Mouse (Mus musculus): Measurements from ENCODE around the gene Abcd3. TPM values are rescaled to one million over a fixed set of nuclear protein-coding genes. Genes with fewer than 3 reads are reported as not detected.
A peak's percentile ranks its signal among the peaks of the same experiment; 100 is the strongest.

Gene Abcd3
- polyA plus RNA-seq, 1 experiment from 2014 or later: 42.2 TPM

DNA sequence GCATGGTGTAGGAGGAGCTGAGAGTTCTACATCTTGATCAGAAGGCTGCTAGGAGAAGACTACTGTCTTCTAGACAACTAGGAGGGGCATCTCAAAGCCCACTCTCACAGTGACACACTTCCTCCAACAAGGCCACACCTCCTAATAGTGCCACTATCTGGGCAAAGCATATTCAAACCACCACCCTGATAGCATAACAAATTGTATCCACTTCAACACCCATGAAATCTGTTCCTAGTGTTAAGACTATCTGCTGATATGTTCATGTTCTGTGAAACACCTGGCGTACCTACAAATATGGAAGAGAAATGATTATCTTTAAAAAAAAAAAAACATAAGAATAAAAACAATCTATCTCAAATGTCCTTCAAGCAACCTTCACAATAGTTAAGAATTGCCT lies 9.2 kb upstream of the Abcd3 start:
- no peak overlapping the region for H3K27ac ChIP-seq (ENCODE audit: low read depth, low read length)
- no peak overlapping the region for H3K4me3 ChIP-seq (ENCODE audit: low read depth, low read length)
- no peak overlapping the region for H3K4me2 ChIP-seq
- no peaks in the 10 kb centered on the region for H3K9me3 ChIP-seq (replicated peaks; ENCODE audit: control insufficient read depth, low read length)
- no peaks in the 10 kb centered on the region for H3K27me3 ChIP-seq (ENCODE audit: control insufficient read depth, insufficient read depth, low read length)
- ATAC-seq (replicated peaks; ENCODE audit: insufficient number of reproducible peaks, low FRiP score, low TSS enrichment): no peak
- no peaks in the 10 kb centered on the region for H3K36me3 ChIP-seq (ENCODE audit: control insufficient read depth, insufficient read depth, low read length)
- 83% methylated on average over 1 of the region's 1 CpGs for WGBS (ENCODE audit: insufficient replicate concordance)
- H3K4me1 ChIP-seq (ENCODE audit: control insufficient read depth, insufficient read depth, low read length): no peaks in the 10 kb centered on the region
- H3K9ac ChIP-seq (ENCODE audit: low read depth, low read length): no peak overlapping the region

DNA sequence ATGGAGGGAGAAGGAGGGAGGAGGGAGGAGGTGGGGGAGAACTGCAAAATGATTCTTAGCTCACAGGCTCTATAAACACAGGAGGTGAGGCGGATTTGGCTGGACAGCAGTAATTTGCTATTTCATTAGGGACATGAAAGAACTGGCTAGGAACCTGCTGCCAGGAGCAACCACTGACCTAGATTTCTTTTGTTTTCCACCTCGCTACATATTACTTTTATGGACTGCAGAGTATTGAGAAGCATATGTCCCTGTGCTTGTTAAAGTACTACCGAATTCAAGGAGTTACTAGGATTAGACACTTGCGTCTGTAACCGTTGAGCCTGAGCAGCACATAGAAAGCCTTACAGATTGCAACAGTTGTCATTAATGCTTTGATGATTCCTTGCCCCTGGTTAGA lies 7.5 kb upstream of the Abcd3 start:
- Histone ChIP-seq H3K36me3 (ENCODE audit: control insufficient read depth, insufficient read depth, low read length) (no peaks in the 10 kb centered on the region), H3K4me1 (ENCODE audit: control insufficient read depth, insufficient read depth, low read length) (no peaks in the 10 kb centered on the region), H3K4me3 (ENCODE audit: low read depth, low read length) (no peak overlapping the region), H3K27me3 (ENCODE audit: control insufficient read depth, insufficient read depth, low read length) (no peaks in the 10 kb centered on the region), H3K9me3 (replicated peaks; ENCODE audit: control insufficient read depth, low read length) (no peaks in the 10 kb centered on the region), H3K4me2 (no peak overlapping the region), H3K27ac (ENCODE audit: low read depth, low read length) (no peak overlapping the region), H3K9ac (ENCODE audit: low read depth, low read length) (no peak overlapping the region)
- 85% methylated on average over 5 of the region's 5 CpGs for WGBS (ENCODE audit: insufficient replicate concordance)
- ATAC-seq (replicated peaks; ENCODE audit: insufficient number of reproducible peaks, low FRiP score, low TSS enrichment): no peak

DNA sequence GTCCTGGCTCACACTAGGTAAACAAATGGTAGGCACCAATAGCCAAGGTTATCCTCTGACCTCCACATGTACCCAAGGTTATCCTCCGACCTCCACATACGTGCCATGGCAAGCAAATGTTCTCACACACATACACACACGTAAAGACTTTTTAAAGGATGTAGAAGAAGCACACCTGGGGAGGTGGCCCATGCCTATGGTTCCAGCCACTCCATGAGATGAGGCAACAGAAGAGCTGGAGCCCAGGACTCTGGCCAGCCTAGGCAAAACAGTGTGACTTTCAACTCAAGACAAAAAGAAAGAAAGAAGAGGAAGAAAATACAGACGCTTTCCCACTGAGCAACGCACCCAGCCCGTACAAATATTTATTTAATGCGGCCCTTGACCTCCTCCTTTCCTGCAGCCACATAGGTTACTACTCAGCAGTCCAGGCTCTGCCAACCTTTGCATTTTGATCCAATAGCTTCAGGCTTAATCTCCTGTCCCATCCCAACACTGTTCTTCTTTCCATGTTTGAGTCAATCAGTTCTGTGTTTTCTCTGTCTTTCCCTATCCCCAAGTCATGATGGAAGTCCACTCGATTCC lies 6.5 kb upstream of the Abcd3 start:
- no peaks in the 10 kb centered on the region for H3K27me3 ChIP-seq (ENCODE audit: control insufficient read depth, insufficient read depth, low read length)
- H3K4me2 ChIP-seq: no peak overlapping the region
- H3K9me3 ChIP-seq (replicated peaks; ENCODE audit: control insufficient read depth, low read length): no peaks in the 10 kb centered on the region
- H3K4me1 ChIP-seq (ENCODE audit: control insufficient read depth, insufficient read depth, low read length): no peaks in the 10 kb centered on the region
- H3K27ac ChIP-seq (ENCODE audit: low read depth, low read length): no peak overlapping the region
- H3K4me3 ChIP-seq (ENCODE audit: low read depth, low read length): no peak overlapping the region
- H3K36me3 ChIP-seq (ENCODE audit: control insufficient read depth, insufficient read depth, low read length): no peaks in the 10 kb centered on the region
- no peak overlapping the region for H3K9ac ChIP-seq (ENCODE audit: low read depth, low read length)
- 69% methylated on average over 8 of the region's 8 CpGs for WGBS (ENCODE audit: insufficient replicate concordance)
- no peak for ATAC-seq (replicated peaks; ENCODE audit: insufficient number of reproducible peaks, low FRiP score, low TSS enrichment)

DNA sequence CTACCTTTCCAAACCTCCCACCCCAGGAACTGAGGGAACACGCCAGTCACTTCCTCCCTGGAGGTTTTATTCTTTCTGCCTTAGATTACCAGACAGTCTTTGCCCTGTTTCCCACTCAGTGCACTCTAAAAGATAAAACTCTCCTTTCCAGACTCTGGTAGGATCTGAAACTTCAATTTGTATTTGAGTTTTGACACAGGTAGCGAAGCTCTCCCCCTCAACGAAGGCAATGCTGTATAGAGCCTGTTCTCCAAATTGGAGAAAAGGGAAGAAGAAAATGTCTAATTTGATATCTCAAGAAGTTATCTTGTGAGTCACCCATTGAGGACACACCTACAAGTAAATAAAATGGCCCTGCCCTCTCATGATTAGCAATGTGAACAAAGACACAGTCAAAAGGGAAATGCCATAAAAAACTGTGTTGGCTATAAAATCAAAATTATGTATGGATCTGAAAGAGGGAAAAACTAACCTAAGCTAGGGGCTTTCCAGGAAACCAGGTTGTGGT lies 4.6 kb upstream of the Abcd3 start:
- H3K4me1 ChIP-seq (ENCODE audit: control insufficient read depth, insufficient read depth, low read length): no peaks in the 10 kb centered on the region
- no peak overlapping the region for H3K4me2 ChIP-seq

DNA sequence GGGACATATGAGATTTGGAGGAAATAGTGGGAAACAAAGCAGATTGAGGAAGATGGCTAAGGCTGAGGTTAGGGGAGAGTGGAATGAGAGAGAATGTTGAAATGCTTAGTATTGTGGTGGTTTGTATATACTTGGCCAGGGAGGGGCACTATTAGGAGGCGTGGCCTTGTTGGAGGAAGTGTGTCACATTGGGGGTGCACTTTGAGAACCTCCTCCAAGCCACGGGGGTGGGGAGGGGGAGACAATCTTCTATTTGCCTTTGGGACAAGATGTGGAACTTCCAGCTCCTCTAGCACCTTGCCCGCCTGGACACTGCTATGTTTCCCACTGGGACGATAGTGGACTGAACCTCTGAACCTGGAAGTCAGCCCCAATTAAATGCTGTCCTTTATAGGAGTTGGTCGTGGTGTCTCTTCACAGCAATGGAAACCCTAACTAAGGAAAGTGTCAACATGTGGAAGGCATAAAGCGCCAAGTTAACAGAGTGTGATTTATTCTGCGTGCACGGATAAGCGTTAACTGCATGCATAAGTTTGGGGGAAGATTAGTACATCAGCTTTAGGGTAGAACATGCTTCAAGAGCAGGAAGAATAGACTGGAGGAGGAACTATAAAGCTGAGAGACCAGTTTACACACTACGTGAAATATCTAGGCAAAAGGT lies 3.8 kb upstream of the Abcd3 start:
- Histone ChIP-seq H3K36me3 (ENCODE audit: control insufficient read depth, insufficient read depth, low read length) (no peaks in the 10 kb centered on the region), H3K27ac (ENCODE audit: low read depth, low read length) (no peak overlapping the region), H3K9me3 (replicated peaks; ENCODE audit: control insufficient read depth, low read length) (no peaks in the 10 kb centered on the region), H3K4me3 (ENCODE audit: low read depth, low read length) (no peak overlapping the region), H3K9ac (ENCODE audit: low read depth, low read length) (no peak overlapping the region), H3K27me3 (ENCODE audit: control insufficient read depth, insufficient read depth, low read length) (no peaks in the 10 kb centered on the region), H3K4me1 (ENCODE audit: control insufficient read depth, insufficient read depth, low read length) (no peaks in the 10 kb centered on the region), H3K4me2 (no peak overlapping the region)
- ATAC-seq (replicated peaks; ENCODE audit: insufficient number of reproducible peaks, low FRiP score, low TSS enrichment): no peak
- WGBS (ENCODE audit: insufficient replicate concordance): 74% methylated on average over 10 of the region's 10 CpGs

More for the DNA sequence above, 4.6 kb upstream of the Abcd3 start:
- Histone ChIP-seq H3K9ac (ENCODE audit: low read depth, low read length) (no peak overlapping the region), H3K27me3 (ENCODE audit: control insufficient read depth, insufficient read depth, low read length) (no peaks in the 10 kb centered on the region), H3K36me3 (ENCODE audit: control insufficient read depth, insufficient read depth, low read length) (no peaks in the 10 kb centered on the region), H3K27ac (ENCODE audit: low read depth, low read length) (no peak overlapping the region), H3K4me3 (ENCODE audit: low read depth, low read length) (no peak overlapping the region), H3K9me3 (replicated peaks; ENCODE audit: control insufficient read depth, low read length) (no peaks in the 10 kb centered on the region)
- no peak for ATAC-seq (replicated peaks; ENCODE audit: insufficient number of reproducible peaks, low FRiP score, low TSS enrichment)
- WGBS (ENCODE audit: insufficient replicate concordance): 73% methylated on average over 3 of the region's 3 CpGs

DNA sequence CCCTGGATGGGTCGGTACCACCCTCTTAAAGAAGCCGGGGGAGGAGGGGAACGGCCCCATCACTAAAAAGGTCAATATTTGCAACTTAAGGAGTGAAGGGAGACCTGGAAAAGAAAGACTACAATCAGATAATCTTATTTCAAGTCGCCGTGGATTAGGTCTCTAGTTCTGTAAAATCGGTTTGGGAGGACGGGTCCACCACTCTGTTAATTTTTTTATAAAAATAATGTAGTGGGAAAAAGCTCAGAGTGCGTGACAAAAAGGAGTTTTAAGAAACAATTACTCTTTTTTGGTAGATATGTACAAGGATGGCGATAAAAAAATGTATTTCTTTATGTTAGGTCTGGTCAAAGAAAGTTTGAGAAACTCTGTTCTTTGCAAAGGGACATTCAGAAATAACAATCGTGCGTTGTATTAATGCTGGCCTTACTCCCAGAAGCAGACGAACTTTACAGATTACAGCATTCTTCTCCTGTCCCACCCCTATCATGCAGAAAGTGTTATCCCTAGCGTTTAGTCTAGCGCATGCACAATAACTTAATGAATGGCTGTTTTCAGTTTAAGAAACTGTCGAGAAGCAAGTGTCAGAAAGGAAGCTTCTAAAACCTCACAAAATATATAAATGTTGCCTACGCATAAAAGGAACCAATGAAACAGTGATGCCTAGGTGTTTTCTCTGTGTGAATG lies 590 bp upstream of the Abcd3 start:
- Histone ChIP-seq H3K4me3 (ENCODE audit: low read depth, low read length) (peak overlapping the region; percentile 90), H3K4me2 (peak overlapping the region; percentile 69), H3K9me3 (replicated peaks; ENCODE audit: control insufficient read depth, low read length) (no peaks in the 10 kb centered on the region), H3K27me3 (ENCODE audit: control insufficient read depth, insufficient read depth, low read length) (no peaks in the 10 kb centered on the region), H3K27ac (ENCODE audit: low read depth, low read length) (peak overlapping the region; percentile 97), H3K9ac (ENCODE audit: low read depth, low read length) (peak overlapping the region; percentile 96), H3K4me1 (ENCODE audit: control insufficient read depth, insufficient read depth, low read length) (peaks cover 7% of the 10 kb centered on the region), H3K36me3 (ENCODE audit: control insufficient read depth, insufficient read depth, low read length) (no peaks in the 10 kb centered on the region)
- no peak for ATAC-seq (replicated peaks; ENCODE audit: insufficient number of reproducible peaks, low FRiP score, low TSS enrichment)
- 23% methylated on average over 16 of the region's 16 CpGs for WGBS (ENCODE audit: insufficient replicate concordance)

DNA sequence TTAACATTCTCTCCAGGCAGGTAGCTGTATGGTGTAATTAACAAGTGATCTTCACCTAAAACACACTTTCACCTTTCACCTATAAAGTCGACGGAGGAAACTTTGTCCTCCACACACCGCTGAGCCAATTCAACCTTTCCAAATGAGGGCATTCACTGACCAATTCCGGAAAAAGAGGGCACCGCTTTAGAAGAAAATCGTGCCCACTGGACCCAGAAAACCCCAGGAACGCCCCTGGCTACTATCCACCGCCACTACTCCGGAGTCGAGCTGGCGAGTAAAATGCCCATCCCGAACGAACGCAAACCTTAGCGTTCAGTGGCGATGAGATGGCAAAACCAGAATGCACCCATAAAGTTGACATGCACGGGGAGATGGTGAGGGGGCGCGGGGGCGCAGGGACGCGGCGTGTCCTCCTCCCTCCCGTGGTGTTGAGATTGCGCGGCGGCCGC lies 663 bp downstream of the Abcd3 start:
- WGBS (ENCODE audit: insufficient replicate concordance): under 1% methylated on average over 26 of the region's 28 CpGs
- Histone ChIP-seq H3K4me1 (ENCODE audit: control insufficient read depth, insufficient read depth, low read length) (peaks cover 8% of the 10 kb centered on the region), H3K4me2 (peak overlapping the region; percentile 69), H3K27me3 (ENCODE audit: control insufficient read depth, insufficient read depth, low read length) (no peaks in the 10 kb centered on the region), H3K9me3 (replicated peaks; ENCODE audit: control insufficient read depth, low read length) (no peaks in the 10 kb centered on the region), H3K36me3 (ENCODE audit: control insufficient read depth, insufficient read depth, low read length) (no peaks in the 10 kb centered on the region), H3K27ac (ENCODE audit: low read depth, low read length) (peak overlapping the region; percentile 97), H3K4me3 (ENCODE audit: low read depth, low read length) (peak overlapping the region; percentile 90), H3K9ac (ENCODE audit: low read depth, low read length) (peak overlapping the region; percentile 96)
- no peak for ATAC-seq (replicated peaks; ENCODE audit: insufficient number of reproducible peaks, low FRiP score, low TSS enrichment)

DNA sequence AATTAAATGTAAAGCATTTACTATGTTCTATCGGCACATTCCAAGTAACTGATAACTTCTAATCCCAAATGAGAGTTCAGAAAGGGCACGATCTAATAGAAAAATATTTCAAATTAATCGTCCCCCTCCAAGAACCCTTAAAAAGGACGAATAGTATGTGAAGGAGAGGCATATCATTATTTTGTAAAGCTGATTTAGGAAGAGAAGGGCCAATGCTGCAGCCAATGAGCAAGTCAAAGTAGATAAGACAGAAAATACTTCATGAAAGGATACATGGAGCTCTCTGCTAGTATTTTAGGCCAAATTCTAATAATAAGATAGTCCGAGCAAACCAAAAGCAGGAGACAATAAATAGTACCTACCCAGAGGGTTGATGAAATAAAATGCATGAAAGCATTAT lies 1.3 kb downstream of the Abcd3 start:
- no peaks in the 10 kb centered on the region for H3K27me3 ChIP-seq (ENCODE audit: control insufficient read depth, insufficient read depth, low read length)
- no peaks in the 10 kb centered on the region for H3K36me3 ChIP-seq (ENCODE audit: control insufficient read depth, insufficient read depth, low read length)
- no peaks in the 10 kb centered on the region for H3K9me3 ChIP-seq (replicated peaks; ENCODE audit: control insufficient read depth, low read length)
- ATAC-seq (replicated peaks; ENCODE audit: insufficient number of reproducible peaks, low FRiP score, low TSS enrichment): no peak
- H3K9ac ChIP-seq (ENCODE audit: low read depth, low read length): no peak overlapping the region
- H3K4me2 ChIP-seq: peak overlapping the region; percentile 69
- peak overlapping the region; percentile 90 for H3K4me3 ChIP-seq (ENCODE audit: low read depth, low read length)
- H3K27ac ChIP-seq (ENCODE audit: low read depth, low read length): no peak overlapping the region
- WGBS (ENCODE audit: insufficient replicate concordance): 64% methylated on average over 5 of the region's 5 CpGs
- H3K4me1 ChIP-seq (ENCODE audit: control insufficient read depth, insufficient read depth, low read length): peaks cover 8% of the 10 kb centered on the region

Data from heart, embryonic 11.5 days (tissue).